Mouse (Mus musculus): ENCODE measurements at regions not wholly inside any gene's neighbourhood (a gene's known extent, or its start where the extent isn't known, plus 50 kb on each side); places are given as distances from the start of the nearest gene placed in this dataset.

DNA sequence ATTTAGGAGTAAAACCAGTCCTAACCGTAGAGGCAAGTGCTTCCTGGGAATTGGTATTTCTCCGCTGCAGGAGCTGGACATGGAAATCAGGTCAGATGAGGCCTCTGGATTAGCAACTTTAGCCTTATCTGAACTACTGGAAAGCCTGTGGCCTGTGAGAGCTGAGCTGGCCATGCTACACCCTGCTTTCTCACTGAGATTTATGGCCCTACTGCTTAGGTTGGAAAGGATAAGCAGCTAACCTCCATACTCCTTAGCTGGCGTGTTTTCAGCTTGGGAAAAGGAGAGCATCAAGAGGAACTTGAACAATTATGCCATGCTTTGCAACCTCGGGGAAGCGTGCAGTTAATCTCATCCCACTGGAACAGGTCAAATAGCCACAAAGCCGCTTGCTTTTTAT lies 406.6 kb upstream of the Igfbp3 start:
- Histone ChIP-seq H3ac (ENCODE audit: control insufficient read depth, insufficient read length, low read depth) (no peak overlapping the region), H3K79me2 (ENCODE audit: control insufficient read depth, insufficient read depth) (no peaks in the 10 kb centered on the region), H3K4me3 (ENCODE audit: insufficient read depth, poor library complexity, severe bottlenecking) (no peak overlapping the region), H3K36me3 (ENCODE audit: control insufficient read depth, insufficient read depth) (no peaks in the 10 kb centered on the region), H3K79me3 (ENCODE audit: low read depth) (no peaks in the 10 kb centered on the region), H3K27me3 (ENCODE audit: control insufficient read depth, insufficient read depth, insufficient read length) (no peaks in the 10 kb centered on the region)
- TF ChIP-seq MYOD1 (IDR thresholded peaks at IDR 0.05; ENCODE audit: control insufficient read depth, insufficient read length, low read depth) (no peak), CTCF (IDR thresholded peaks at IDR 0.05; ENCODE audit: control insufficient read depth, insufficient read depth, insufficient read length) (no peak), FOSL1 (IDR thresholded peaks at IDR 0.05; ENCODE audit: insufficient read depth, low read length, poor library complexity, severe bottlenecking) (no peak), USF1 (IDR thresholded peaks at IDR 0.05; ENCODE audit: low read depth) (no peak), MYOG (IDR thresholded peaks at IDR 0.05; ENCODE audit: control insufficient read depth, extremely low read depth, insufficient read length) (no peak), MAX (IDR thresholded peaks at IDR 0.05) (no peak), CEBPB (IDR thresholded peaks at IDR 0.05; ENCODE audit: low read depth) (no peak)

- Histone ChIP-seq H3ac (ENCODE audit: control insufficient read depth, insufficient read length, low read depth) (no peak overlapping the region), H3K79me2 (ENCODE audit: control insufficient read depth, insufficient read depth) (no peaks in the 10 kb centered on the region), H3K79me3 (ENCODE audit: low read depth) (no peaks in the 10 kb centered on the region), H3K27me3 (ENCODE audit: control insufficient read depth, insufficient read depth, insufficient read length) (no peaks in the 10 kb centered on the region), H3K4me3 (ENCODE audit: insufficient read depth, poor library complexity, severe bottlenecking) (no peak overlapping the region), H3K36me3 (ENCODE audit: control insufficient read depth, insufficient read depth) (no peaks in the 10 kb centered on the region)
- no peak for TF ChIP-seq MYOD1 (IDR thresholded peaks at IDR 0.05; ENCODE audit: control insufficient read depth, insufficient read length, low read depth)
- no peak for TF ChIP-seq CEBPB (IDR thresholded peaks at IDR 0.05; ENCODE audit: low read depth)
- TF ChIP-seq CTCF (IDR thresholded peaks at IDR 0.05; ENCODE audit: control insufficient read depth, insufficient read depth, insufficient read length), result no peak
- no peak for TF ChIP-seq FOSL1 (IDR thresholded peaks at IDR 0.05; ENCODE audit: insufficient read depth, low read length, poor library complexity, severe bottlenecking)
- TF ChIP-seq MAX (IDR thresholded peaks at IDR 0.05), result no peak
- TF ChIP-seq MYOG (IDR thresholded peaks at IDR 0.05; ENCODE audit: control insufficient read depth, extremely low read depth, insufficient read length), result no peak
- no peak for TF ChIP-seq USF1 (IDR thresholded peaks at IDR 0.05; ENCODE audit: low read depth)
Observed at GRCm38 (mm10) chr11:7610752-7611151, 397.0 kb upstream of the Igfbp3 start.

GRCm38 (mm10) chr11:7609921-7610320 lies 396.2 kb upstream of the Igfbp3 start:
- H3K79me2 ChIP-seq (ENCODE audit: control insufficient read depth, insufficient read depth), result no peaks in the 10 kb centered on the region
- no peaks in the 10 kb centered on the region for H3K27me3 ChIP-seq (ENCODE audit: control insufficient read depth, insufficient read depth, insufficient read length)
- no peak overlapping the region for H3K4me3 ChIP-seq (ENCODE audit: insufficient read depth, poor library complexity, severe bottlenecking)
- H3K36me3 ChIP-seq (ENCODE audit: control insufficient read depth, insufficient read depth), result no peaks in the 10 kb centered on the region
- no peak overlapping the region for H3ac ChIP-seq (ENCODE audit: control insufficient read depth, insufficient read length, low read depth)
- TF ChIP-seq MYOG (IDR thresholded peaks at IDR 0.05; ENCODE audit: control insufficient read depth, extremely low read depth, insufficient read length), result no peak
- TF ChIP-seq CEBPB (IDR thresholded peaks at IDR 0.05; ENCODE audit: low read depth), result no peak
- no peak for TF ChIP-seq MAX (IDR thresholded peaks at IDR 0.05)
- no peak for TF ChIP-seq FOSL1 (IDR thresholded peaks at IDR 0.05; ENCODE audit: insufficient read depth, low read length, poor library complexity, severe bottlenecking)
- TF ChIP-seq MYOD1 (IDR thresholded peaks at IDR 0.05; ENCODE audit: control insufficient read depth, insufficient read length, low read depth), result no peak
- TF ChIP-seq USF1 (IDR thresholded peaks at IDR 0.05; ENCODE audit: low read depth), result no peak
- TF ChIP-seq CTCF (IDR thresholded peaks at IDR 0.05; ENCODE audit: control insufficient read depth, insufficient read depth, insufficient read length), result no peak
- H3K79me3 ChIP-seq (ENCODE audit: low read depth), result no peaks in the 10 kb centered on the region

DNA sequence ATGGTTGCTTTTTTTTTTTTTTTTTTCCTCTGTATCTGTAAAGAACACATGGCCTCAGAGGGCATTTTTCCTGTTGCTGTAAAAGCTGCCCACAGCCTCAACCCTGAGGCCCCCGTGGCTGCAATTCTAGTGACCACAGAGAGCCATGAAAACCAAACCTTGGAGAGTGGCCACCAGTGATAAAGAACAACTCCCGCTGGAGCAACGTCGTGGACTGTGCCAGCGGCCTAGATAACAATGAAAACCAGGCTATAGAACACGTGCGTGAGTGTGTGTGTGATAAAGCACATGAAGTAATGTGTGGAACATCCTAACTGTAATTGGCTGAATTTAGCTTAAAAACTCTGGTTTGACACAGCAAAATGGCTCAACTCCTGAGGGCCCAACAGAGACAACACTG lies 392.9 kb upstream of the Igfbp3 start:
- Histone ChIP-seq H3K79me2 (ENCODE audit: control insufficient read depth, insufficient read depth) (no peaks in the 10 kb centered on the region), H3K36me3 (ENCODE audit: control insufficient read depth, insufficient read depth) (no peaks in the 10 kb centered on the region), H3K27me3 (ENCODE audit: control insufficient read depth, insufficient read depth, insufficient read length) (no peaks in the 10 kb centered on the region), H3K4me3 (ENCODE audit: insufficient read depth, poor library complexity, severe bottlenecking) (no peak overlapping the region), H3K79me3 (ENCODE audit: low read depth) (no peaks in the 10 kb centered on the region), H3ac (ENCODE audit: control insufficient read depth, insufficient read length, low read depth) (no peak overlapping the region)
- TF ChIP-seq MAX (IDR thresholded peaks at IDR 0.05) (no peak), CTCF (IDR thresholded peaks at IDR 0.05; ENCODE audit: control insufficient read depth, insufficient read depth, insufficient read length) (no peak), MYOD1 (IDR thresholded peaks at IDR 0.05; ENCODE audit: control insufficient read depth, insufficient read length, low read depth) (no peak), CEBPB (IDR thresholded peaks at IDR 0.05; ENCODE audit: low read depth) (no peak), MYOG (IDR thresholded peaks at IDR 0.05; ENCODE audit: control insufficient read depth, extremely low read depth, insufficient read length) (no peak), USF1 (IDR thresholded peaks at IDR 0.05; ENCODE audit: low read depth) (no peak), FOSL1 (IDR thresholded peaks at IDR 0.05; ENCODE audit: insufficient read depth, low read length, poor library complexity, severe bottlenecking) (no peak)

- Histone ChIP-seq H3K79me2 (ENCODE audit: control insufficient read depth, insufficient read depth) (no peaks in the 10 kb centered on the region), H3K4me3 (ENCODE audit: insufficient read depth, poor library complexity, severe bottlenecking) (no peak overlapping the region), H3K79me3 (ENCODE audit: low read depth) (no peaks in the 10 kb centered on the region), H3K27me3 (ENCODE audit: control insufficient read depth, insufficient read depth, insufficient read length) (no peaks in the 10 kb centered on the region), H3K36me3 (ENCODE audit: control insufficient read depth, insufficient read depth) (no peaks in the 10 kb centered on the region), H3ac (ENCODE audit: control insufficient read depth, insufficient read length, low read depth) (no peak overlapping the region)
- TF ChIP-seq MAX (IDR thresholded peaks at IDR 0.05) (no peak), MYOG (IDR thresholded peaks at IDR 0.05; ENCODE audit: control insufficient read depth, extremely low read depth, insufficient read length) (no peak), CEBPB (IDR thresholded peaks at IDR 0.05; ENCODE audit: low read depth) (no peak), MYOD1 (IDR thresholded peaks at IDR 0.05; ENCODE audit: control insufficient read depth, insufficient read length, low read depth) (no peak), CTCF (IDR thresholded peaks at IDR 0.05; ENCODE audit: control insufficient read depth, insufficient read depth, insufficient read length) (no peak), USF1 (IDR thresholded peaks at IDR 0.05; ENCODE audit: low read depth) (no peak), FOSL1 (IDR thresholded peaks at IDR 0.05; ENCODE audit: insufficient read depth, low read length, poor library complexity, severe bottlenecking) (no peak)
Observed at GRCm38 (mm10) chr11:7592010-7592409, 378.3 kb upstream of the Igfbp3 start.

DNA sequence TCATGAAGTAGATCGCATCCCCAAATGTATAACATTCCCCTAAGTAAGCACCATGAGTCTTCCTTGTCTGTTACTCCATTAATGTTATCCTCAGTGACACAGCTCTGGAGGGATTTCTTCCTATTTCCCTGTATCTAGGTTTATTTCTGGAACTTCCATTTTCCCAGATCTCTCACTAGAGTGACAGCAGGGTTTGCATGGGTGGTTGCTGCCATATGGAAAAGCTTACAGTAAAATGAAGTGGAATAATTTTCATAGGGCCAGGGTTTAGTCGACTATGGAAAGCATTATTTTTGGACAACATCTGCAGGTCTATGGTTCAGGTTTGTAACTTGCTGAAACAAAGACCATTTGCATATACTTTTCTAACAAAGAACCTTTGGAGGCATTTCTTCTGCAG lies 369.6 kb upstream of the Igfbp3 start:
- H3K36me3 ChIP-seq (ENCODE audit: control insufficient read depth, insufficient read depth), result no peaks in the 10 kb centered on the region
- TF ChIP-seq MYOD1 (IDR thresholded peaks at IDR 0.05; ENCODE audit: control insufficient read depth, insufficient read length, low read depth), result no peak
- TF ChIP-seq FOSL1 (IDR thresholded peaks at IDR 0.05; ENCODE audit: insufficient read depth, low read length, poor library complexity, severe bottlenecking), result no peak
- no peak for TF ChIP-seq USF1 (IDR thresholded peaks at IDR 0.05; ENCODE audit: low read depth)
- no peak for TF ChIP-seq CEBPB (IDR thresholded peaks at IDR 0.05; ENCODE audit: low read depth)
- no peak for TF ChIP-seq CTCF (IDR thresholded peaks at IDR 0.05; ENCODE audit: control insufficient read depth, insufficient read depth, insufficient read length)
- no peak for TF ChIP-seq MAX (IDR thresholded peaks at IDR 0.05)
- no peak for TF ChIP-seq MYOG (IDR thresholded peaks at IDR 0.05; ENCODE audit: control insufficient read depth, extremely low read depth, insufficient read length)
- no peaks in the 10 kb centered on the region for H3K79me2 ChIP-seq (ENCODE audit: control insufficient read depth, insufficient read depth)
- no peaks in the 10 kb centered on the region for H3K79me3 ChIP-seq (ENCODE audit: low read depth)
- no peak overlapping the region for H3K4me3 ChIP-seq (ENCODE audit: insufficient read depth, poor library complexity, severe bottlenecking)
- H3ac ChIP-seq (ENCODE audit: control insufficient read depth, insufficient read length, low read depth), result no peak overlapping the region
- no peaks in the 10 kb centered on the region for H3K27me3 ChIP-seq (ENCODE audit: control insufficient read depth, insufficient read depth, insufficient read length)
